Mouse (Mus musculus) heart, adult 18-20 months (tissue): ENCODE results near the gene Zkscan5. TPM values are rescaled to one million over a fixed set of nuclear protein-coding genes. Genes with fewer than 3 reads are reported as not detected.
"Not testable (repeated sequence)": the region's sequence is repeated elsewhere in the genome, so short reads cannot be mapped to it uniquely, and the experiment has no call there.

Source experiments
- DNase-seq, 2 experiments: peaks; one replicate each; pipeline ENCODE4 v3.0.0; 2021 to 2022; ENCODE audit warnings: mixed read lengths in 1 of 2
- long read RNA-seq, 2 experiments: library from polyadenylated mRNA; stranded (forward); transcript quantifications; one replicate each; pipeline ENCODE4 v2.0.0; 2021
- total RNA-seq, 2 experiments: library from RNA; stranded (reverse); gene quantifications; 2 replicates each; pipeline ENCODE4 v1.2.3; 2021

Gene Zkscan5
- 10 to 100 TPM in 1 of 2 experiments, 1 to 10 TPM in 1; 9.5 to 10.0 TPM for total RNA-seq
- long read RNA-seq, experiment 1, transcript Zkscan5-202 (6 exons, 3,794 nt), result major isoform, 10 of 11 reads
- long read RNA-seq, experiment 1, partial matches to known transcripts, result 0 of 11 reads
- long read RNA-seq, experiment 1, other reads (novel, unspliced or antisense), result 1 of 11 reads
- long read RNA-seq, experiment 2, partial matches to known transcripts, result 0 of 5 reads
- long read RNA-seq, experiment 2, other reads (novel, unspliced or antisense), result 2 of 5 reads

GRCm38 (mm10) chr5:145203936-145204691, at the start of gene Zkscan5:
TSS of gene Zkscan5 (plus strand) at chr5:145204562.
- peak; percentile 98 to 99 for DNase-seq

DNA sequence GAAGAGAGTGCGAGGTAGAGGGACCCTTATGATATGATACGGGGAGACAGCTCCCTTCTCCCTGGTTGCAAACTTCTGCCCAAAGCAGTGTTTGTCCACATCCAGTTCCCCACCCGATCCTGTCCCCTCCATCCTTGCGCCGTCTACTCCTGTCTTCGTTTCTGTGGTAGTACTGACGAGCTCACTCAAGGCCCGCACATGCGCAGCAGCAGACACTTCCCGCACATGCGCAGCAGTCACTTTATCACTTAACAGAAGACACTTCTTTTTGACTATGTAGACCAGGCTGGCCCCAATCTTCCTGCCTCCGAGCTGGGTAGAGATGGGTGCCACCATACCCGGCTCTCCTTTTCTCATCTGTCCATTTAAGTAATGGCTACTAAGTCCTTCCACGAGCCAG, 43.0 kb upstream of the Zkscan5 start:
- no peak for DNase-seq

DNA sequence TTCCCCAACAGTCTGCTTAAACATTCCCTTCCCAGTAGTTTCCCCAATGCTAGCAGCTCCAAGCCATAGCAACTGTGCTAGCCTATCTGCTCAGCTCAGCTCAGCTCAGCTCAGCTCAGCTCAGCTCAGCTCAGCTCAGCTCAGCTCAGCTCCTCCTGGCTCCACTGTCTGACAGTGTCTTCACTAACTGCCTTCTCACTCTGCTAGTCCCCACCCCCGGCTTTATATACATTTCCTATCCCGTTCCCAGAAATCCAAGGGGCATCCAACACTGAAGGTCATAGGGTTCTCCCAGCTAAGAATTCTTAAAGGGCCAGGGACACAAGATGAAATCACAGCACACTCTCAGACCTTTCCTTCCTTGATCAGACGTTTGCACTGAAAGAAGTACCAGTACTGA, 39.7 kb upstream of the Zkscan5 start:
- peak; percentile 13 to 27 for DNase-seq

- no peak for DNase-seq
Measured at GRCm38 (mm10) chr5:145165184-145165583, 39.2 kb upstream of the Zkscan5 start.

- DNase-seq, result peak; percentile 99 to 100
Measured at GRCm38 (mm10) chr5:145166536-145167305, 37.6 kb upstream of the Zkscan5 start, which contains the start of the genes Ptcd1 and Cpsf4. TSS of gene Ptcd1 (minus strand) at chr5:145167108. TSS of gene Cpsf4 (plus strand) at chr5:145167213.

GRCm38 (mm10) chr5:145167306-145167661, 37.1 kb upstream of the Zkscan5 start:
- no peak for DNase-seq

- peak; percentile 26 to 40 for DNase-seq
Measured at GRCm38 (mm10) chr5:145178461-145178980, 25.8 kb upstream of the Zkscan5 start.

DNA sequence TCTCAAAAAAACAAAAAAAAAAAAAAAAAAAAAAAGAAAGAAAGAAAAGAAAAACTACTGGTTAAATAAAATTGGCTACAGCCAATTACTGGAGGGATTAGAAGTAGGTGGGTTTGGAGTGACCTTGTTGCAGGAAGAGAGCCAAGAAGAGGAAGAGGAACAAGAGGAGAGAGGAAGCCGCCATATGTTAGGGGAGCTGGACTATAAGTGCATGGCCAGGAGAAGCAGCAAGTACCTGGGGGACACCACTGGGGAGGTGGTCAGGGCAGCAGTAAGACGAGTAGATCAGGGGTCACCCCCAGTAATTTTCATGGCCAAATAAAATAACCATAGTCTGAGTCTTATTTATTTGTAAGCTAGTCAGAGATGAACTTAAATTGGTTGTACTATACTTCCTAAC, 19.1 kb upstream of the Zkscan5 start:
- DNase-seq, result no peak

- no peak for DNase-seq
Measured at GRCm38 (mm10) chr5:145189416-145189815, 14.9 kb upstream of the Zkscan5 start.

- DNase-seq, result no peak
Measured at GRCm38 (mm10) chr5:145190373-145190772, 14.0 kb upstream of the Zkscan5 start.

DNA sequence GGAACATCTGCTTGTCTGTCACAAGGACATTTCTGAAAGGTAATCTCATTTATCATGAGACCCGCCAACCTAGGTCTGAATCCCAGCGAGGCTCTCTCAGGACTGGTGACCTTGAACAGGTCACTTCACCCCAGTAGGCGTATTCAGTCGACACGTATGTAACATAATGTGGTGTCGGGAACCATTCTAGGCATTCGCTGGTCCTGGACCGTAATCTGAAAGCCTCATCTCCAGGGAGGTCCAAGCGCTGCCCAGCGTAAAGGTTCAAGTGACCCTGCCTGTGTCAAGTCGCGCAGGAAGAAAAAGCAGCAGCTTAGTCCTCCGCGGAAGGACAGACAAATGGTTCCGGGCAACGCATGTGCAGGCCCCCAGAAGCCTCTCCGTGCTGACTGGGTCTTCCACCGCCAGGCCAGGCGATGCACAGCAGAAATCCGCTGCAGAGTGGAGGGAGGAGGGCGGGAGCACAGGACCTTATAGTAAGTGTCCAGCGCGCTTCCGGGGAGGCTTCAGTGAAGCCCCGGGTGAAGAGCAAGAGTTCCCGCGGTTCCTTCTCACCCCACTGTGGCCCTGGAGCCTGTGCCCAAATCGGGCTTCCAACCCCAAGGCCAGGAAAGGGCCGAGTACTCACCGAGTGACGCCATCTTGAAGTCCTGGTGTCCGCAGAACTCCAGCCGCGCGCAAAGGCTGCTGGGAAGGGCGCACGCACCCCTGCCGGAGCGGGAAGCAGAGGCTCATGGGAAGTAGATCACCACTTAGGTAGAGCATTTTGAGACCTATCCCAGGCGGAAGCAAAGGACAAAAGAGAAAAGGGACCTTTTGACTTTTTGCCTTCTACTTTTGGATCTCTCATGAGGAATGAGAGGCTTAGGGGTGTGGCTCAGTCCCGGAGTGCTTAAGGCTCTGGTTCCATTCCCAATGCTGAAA, 13.2 kb upstream of the Zkscan5 start:
- peak; percentile 95 to 96 for DNase-seq

DNA sequence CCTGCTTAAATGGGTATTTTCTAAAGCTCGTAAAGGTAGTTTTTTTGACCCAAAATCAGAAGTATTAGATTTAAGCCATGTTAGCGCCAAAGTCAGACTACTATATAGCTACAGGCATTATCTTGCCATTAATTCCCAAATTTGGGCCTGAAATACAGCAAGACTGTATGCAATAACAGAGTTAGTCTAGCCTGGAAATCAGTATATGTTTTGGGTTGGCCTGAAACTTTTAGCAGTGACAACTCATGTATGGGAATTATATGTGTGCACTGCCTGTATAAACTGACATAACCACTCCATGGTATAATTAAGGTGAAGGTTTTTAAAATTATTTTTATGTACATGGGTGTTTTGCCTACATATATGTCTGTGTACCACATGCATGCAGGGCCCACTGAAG, 12.4 kb upstream of the Zkscan5 start, which contains the start of gene Atp5j2:
Atp5j2 (minus strand) TSS at position 101 of the 400 bp plus-strand sequence.
- no peak for DNase-seq

DNA sequence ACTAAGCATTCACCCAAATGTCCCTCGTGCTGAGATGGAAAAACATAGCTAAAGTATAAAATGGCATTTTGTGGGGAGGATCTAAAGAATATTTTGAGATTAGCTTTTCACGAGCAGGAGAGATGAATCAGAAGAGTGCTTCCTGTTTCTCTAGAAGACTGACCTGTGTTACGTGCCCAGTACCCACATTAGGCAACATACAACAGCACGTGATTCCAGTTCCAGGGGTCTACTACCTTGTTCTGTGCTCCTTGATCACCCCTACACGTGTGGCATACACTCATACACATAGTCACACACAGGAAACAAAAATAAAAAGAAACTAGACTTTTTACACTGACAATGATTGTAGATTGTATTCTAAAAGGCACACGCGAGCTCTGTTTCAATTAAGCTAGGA, 4.0 kb upstream of the Zkscan5 start:
- no peak for DNase-seq

DNA sequence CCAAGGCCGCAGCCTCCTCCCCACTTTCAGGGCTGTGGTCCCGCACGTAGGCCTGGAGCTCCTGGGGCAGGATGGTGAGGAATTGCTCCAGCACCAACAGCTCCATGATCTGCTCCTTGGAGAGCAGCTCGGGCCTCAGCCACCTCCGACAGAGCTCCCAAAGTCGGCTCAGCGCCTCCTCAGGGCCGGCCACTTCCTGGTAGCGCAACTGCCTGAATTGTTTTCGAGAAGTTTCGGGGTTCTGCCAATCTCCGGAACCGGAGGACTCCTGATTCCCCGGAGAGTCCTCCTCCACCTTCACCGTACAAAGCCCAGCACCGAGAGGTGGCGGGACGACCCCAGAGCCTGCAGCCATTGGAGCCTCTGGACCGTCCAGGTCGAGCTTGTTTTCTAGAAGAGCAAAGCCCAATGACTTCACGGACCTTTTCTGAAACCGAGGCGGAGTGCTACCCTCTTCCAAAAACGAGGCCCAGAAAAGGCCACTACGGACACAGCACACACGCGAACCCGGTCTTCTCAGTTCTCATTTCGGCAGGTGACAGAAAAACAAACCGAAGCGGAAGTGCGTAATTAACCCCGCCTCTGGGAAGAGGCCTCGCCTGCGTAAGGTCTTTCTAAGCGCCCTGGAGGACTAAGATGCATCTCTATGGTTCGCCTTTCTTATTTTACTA, 2.9 kb upstream of the Zkscan5 start, which contains the start of gene Zkscan14:
Zkscan14 (minus strand) TSS at position 548 of the 671 bp plus-strand sequence.
- DNase-seq, result peak; percentile 88 to 89

- DNase-seq, result no peak
Measured at GRCm38 (mm10) chr5:145202446-145202845, 1.9 kb upstream of the Zkscan5 start.

DNA sequence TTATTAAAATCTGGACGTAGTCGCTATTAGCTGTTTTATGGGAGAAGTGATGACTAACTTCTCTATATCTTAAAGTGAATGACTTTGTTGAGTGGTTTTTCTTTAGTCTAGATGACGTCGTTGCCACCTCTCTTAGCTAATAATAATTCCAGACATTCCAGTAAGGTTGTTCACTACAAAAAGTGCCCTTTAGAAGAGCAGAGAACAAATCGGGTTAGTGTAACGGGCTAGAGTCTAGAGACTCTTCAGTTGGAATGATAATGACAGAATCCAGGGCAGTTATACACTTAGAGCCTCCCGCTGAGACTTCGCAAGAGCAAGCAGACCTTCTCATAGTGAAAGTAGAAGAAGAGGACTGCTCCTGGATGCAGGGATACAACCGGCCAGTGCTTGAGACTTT, 679 bp downstream of the Zkscan5 start:
- DNase-seq, result no peak

DNA sequence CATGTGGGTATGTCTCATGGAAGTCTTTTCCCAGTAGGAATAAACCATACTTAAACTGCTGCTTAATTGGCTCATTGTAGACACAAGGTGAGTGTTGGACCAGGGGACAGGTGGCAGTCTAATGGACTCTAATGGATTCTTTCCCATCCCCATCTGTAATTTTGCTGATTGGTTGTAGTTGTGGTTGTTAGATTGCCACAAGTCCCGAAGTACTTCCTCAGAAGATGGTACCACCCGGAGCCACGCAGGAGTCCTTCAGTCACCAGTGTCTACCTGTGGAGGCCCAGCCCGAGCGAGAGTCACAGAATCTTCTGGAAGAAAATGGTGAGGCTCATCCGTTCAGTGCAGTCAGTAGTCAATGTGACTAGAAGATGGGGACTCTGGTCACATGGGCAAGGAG, 3.0 kb downstream of the Zkscan5 start:
- DNase-seq, result no peak

DNA sequence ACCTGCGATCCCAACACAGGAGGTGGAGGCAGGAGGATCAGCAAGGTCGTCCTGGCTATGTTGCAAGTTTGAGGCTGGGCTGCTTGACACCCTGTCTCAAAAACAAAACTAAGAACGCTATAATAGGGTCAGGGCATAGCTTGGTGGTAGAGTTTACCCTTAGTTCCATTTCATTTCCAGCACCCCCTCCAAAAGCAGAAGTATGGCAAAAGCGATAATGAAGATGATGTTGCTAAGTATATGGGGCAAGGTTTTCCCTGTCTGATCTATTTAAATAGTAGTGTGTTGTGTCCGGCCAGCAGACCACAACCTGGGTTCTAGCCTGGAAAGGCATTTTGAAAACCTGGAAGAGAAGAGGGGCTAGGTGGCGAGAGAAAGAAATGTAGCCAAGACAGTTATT, 3.6 kb downstream of the Zkscan5 start:
- no peak for DNase-seq

DNA sequence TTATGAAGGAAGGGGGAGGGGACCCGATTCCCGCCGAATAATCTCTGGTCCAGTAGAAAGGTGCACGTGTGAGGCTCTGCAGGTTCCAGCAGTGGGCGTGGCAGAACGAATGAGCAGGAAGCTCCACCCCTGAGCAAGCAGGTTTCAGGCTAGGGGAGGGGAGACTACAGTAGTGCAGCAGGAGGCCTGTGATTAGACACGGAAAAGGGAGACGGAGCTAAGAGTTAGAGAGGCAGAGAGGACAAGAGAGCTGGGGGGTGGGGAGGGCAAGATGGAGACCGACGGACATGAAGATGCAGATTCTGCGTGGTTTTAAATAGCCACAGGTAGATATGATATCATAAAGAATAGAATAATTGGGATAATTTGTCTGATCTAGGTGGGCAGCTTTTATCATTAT, 4.0 kb downstream of the Zkscan5 start:
- DNase-seq, result not testable (repeated sequence)

DNA sequence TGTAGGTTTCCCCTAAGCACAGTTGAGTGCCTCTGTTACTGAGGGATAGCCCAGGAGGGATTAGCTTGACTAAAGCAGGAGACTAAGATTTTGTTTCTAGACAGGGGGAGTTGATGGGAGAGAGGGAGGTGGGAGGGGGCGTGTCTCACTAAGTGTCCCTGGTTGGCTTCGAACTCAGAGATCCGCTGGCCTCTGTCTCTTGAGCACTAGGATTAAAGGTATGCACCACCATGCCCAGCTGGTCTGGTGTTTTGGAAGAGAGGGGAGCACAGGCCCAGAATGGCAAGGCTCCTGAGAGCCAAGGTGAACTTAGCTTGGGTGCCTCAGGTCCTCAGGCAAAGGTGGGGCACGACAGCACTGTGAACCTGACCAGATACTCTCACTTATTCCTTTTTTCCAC, 7.0 kb downstream of the Zkscan5 start:
- no peak for DNase-seq

DNA sequence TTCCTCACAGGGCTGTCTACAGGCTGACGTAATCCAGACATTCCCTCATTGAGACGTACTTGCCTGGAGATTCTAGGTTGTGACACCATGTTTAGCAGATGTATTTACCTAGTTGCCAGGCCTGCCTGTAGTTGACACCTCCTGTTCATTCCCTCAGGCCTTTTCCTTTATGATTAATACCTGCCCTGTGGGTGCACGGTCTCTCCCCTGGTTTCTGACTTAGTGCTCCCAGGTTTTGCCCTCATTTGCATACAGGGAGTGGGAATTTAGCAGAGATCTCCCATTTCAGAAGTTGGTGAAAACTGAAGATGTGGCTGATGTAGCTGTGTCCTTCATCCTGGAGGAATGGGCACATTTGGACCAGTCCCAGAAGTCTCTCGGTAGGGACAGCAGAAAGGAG, 7.9 kb downstream of the Zkscan5 start:
- DNase-seq, result no peak
